Mouse (Mus musculus) neural tube, embryonic 12.5 days (tissue): ENCODE measurements at regions not wholly inside any gene's neighbourhood (a gene's known extent, or its start where the extent isn't known, plus 50 kb on each side); places are given as distances from the start of the nearest gene placed in this dataset.
A peak's percentile ranks its signal among the peaks of the same experiment; 100 is the strongest.
"Not testable (repeated sequence)": the region's sequence is repeated elsewhere in the genome, so short reads cannot be mapped to it uniquely, and the experiment has no call there.

Source experiments
- ATAC-seq: fragments of 200-750 bp; cut with Nextera tagmentation; 2 replicates; pipeline ENCODE4 v1.8.0; 2017; ENCODE audit warnings: low read depth, mild to moderate bottlenecking, moderate TSS enrichment, moderate library complexity; ENCODE audit not compliant: low FRiP score
- H3K27ac ChIP-seq: fragments of 300-500 bp; sonication (generic); 2 replicates; pipeline ENCODE4 v1.5.1; 2016
- H3K27me3 ChIP-seq: fragments of 300-500 bp; sonication (generic); replicated peaks from 2 replicates; pipeline ENCODE4 v1.6.1; 2016; ENCODE audit warnings: mild to moderate bottlenecking
- H3K36me3 ChIP-seq: fragments of 300-500 bp; sonication (generic); 2 replicates; pipeline ENCODE4 v1.6.1; 2016; ENCODE audit warnings: mild to moderate bottlenecking
- H3K4me1 ChIP-seq: fragments of 300-500 bp; sonication (generic); 2 replicates; pipeline ENCODE4 v1.6.1; 2016
- H3K4me2 ChIP-seq: fragments of 300-500 bp; sonication (generic); replicated peaks from 2 replicates; pipeline ENCODE4 v1.6.1; 2016; ENCODE audit warnings: mild to moderate bottlenecking
- H3K4me3 ChIP-seq: fragments of 300-500 bp; sonication (generic); 2 replicates; pipeline ENCODE4 v1.5.1; 2016
- H3K9ac ChIP-seq: fragments of 300-500 bp; sonication (generic); 2 replicates; pipeline ENCODE4 v1.6.1; 2016; ENCODE audit warnings: mild to moderate bottlenecking
- H3K9me3 ChIP-seq: fragments of 300-500 bp; sonication (generic); 2 replicates; pipeline ENCODE4 v1.6.1; 2016; ENCODE audit warnings: mild to moderate bottlenecking
- WGBS: fragments of 180-500 bp; shearing (Covaris S2); methylation state at CpG from one replicate; pipeline ENCODE4 v1.1.7; 2016; 5-methylcytosine and 5-hydroxymethylcytosine counted together

- WGBS: 2% methylated on average over 1 of the region's 1 CpGs
- H3K4me3 ChIP-seq, H3K27ac ChIP-seq, H3K36me3 ChIP-seq, H3K9me3 ChIP-seq, H3K4me1 ChIP-seq, ATAC-seq, H3K27me3 ChIP-seq, H3K4me2 ChIP-seq, H3K9ac ChIP-seq: not testable (repeated sequence)
These were observed 175.6 kb downstream of the Map1s start for GRCm38 (mm10) chr8:71081291-71081690.

GRCm38 (mm10) chr8:71127131-71127530 lies 145.4 kb upstream of the Myo9b start:
- WGBS: 60% methylated on average over 2 of the region's 2 CpGs
- not testable (repeated sequence) for H3K4me1 ChIP-seq, H3K9me3 ChIP-seq, H3K4me3 ChIP-seq, ATAC-seq, H3K36me3 ChIP-seq, H3K4me2 ChIP-seq, H3K27me3 ChIP-seq, H3K27ac ChIP-seq, H3K9ac ChIP-seq

GRCm38 (mm10) chr8:71130411-71131261 lies 141.9 kb upstream of the Myo9b start:
- Histone ChIP-seq H3K9me3 (no peaks in the 10 kb centered on the region), H3K4me3 (no peak overlapping the region), H3K27ac (no peak overlapping the region), H3K36me3 (no peaks in the 10 kb centered on the region), H3K9ac (no peak overlapping the region), H3K27me3 (no peaks in the 10 kb centered on the region), H3K4me1 (no peaks in the 10 kb centered on the region), H3K4me2 (no peak overlapping the region)
- ATAC-seq: peak; percentile 58; the same call in 1 of the 2 replicates
- 60% methylated on average over 4 of the region's 4 CpGs for WGBS

GRCm38 (mm10) chr8:71131327-71132089 lies 141.0 kb upstream of the Myo9b start:
- H3K4me2 ChIP-seq: no peak overlapping the region
- ATAC-seq: peak; percentile 38; the same call in 1 of the 2 replicates
- H3K36me3 ChIP-seq: no peaks in the 10 kb centered on the region
- no peak overlapping the region for H3K4me3 ChIP-seq
- H3K4me1 ChIP-seq: no peaks in the 10 kb centered on the region
- no peak overlapping the region for H3K9ac ChIP-seq
- no peak overlapping the region for H3K27ac ChIP-seq
- no peaks in the 10 kb centered on the region for H3K27me3 ChIP-seq
- H3K9me3 ChIP-seq: no peaks in the 10 kb centered on the region
- WGBS: 90% methylated on average over 4 of the region's 4 CpGs

- H3K9ac ChIP-seq, H3K36me3 ChIP-seq, H3K4me2 ChIP-seq, ATAC-seq, H3K4me1 ChIP-seq, H3K9me3 ChIP-seq, H3K27me3 ChIP-seq, H3K4me3 ChIP-seq, H3K27ac ChIP-seq: not testable (repeated sequence)
- WGBS: 66% methylated on average over 1 of the region's 1 CpGs
These were observed 139.6 kb upstream of the Myo9b start for GRCm38 (mm10) chr8:71132898-71133297.

GRCm38 (mm10) chr8:71137131-71137530 lies 135.4 kb upstream of the Myo9b start:
- not testable (repeated sequence) for H3K27ac ChIP-seq, H3K4me2 ChIP-seq, H3K4me3 ChIP-seq, ATAC-seq, H3K9me3 ChIP-seq, H3K36me3 ChIP-seq, H3K27me3 ChIP-seq, H3K9ac ChIP-seq, H3K4me1 ChIP-seq
- WGBS: 95% methylated on average over 3 of the region's 3 CpGs

- WGBS: 74% methylated on average over 3 of the region's 3 CpGs
- not testable (repeated sequence) for H3K9me3 ChIP-seq, H3K27ac ChIP-seq, ATAC-seq, H3K4me2 ChIP-seq, H3K27me3 ChIP-seq, H3K36me3 ChIP-seq, H3K4me3 ChIP-seq, H3K9ac ChIP-seq, H3K4me1 ChIP-seq
These were observed 130.0 kb upstream of the Myo9b start for GRCm38 (mm10) chr8:71142373-71142973.

- not testable (repeated sequence) for H3K9me3 ChIP-seq, H3K4me3 ChIP-seq, H3K36me3 ChIP-seq, H3K27me3 ChIP-seq, H3K9ac ChIP-seq, H3K4me2 ChIP-seq, H3K27ac ChIP-seq, H3K4me1 ChIP-seq
- WGBS: 69% methylated on average over 3 of the region's 3 CpGs
- ATAC-seq: peak; percentile 33; the same call in 1 of the 2 replicates
These were observed 100.9 kb upstream of the Myo9b start for GRCm38 (mm10) chr8:71171478-71172210.

GRCm38 (mm10) chr8:71192939-71193338 lies 79.6 kb upstream of the Myo9b start:
- H3K4me1 ChIP-seq, H3K9me3 ChIP-seq, H3K27ac ChIP-seq, H3K4me3 ChIP-seq, H3K27me3 ChIP-seq, H3K9ac ChIP-seq, ATAC-seq, H3K36me3 ChIP-seq, H3K4me2 ChIP-seq: not testable (repeated sequence)
- 74% methylated on average over 1 of the region's 1 CpGs for WGBS

GRCm38 (mm10) chr8:71195006-71195722 lies 77.3 kb upstream of the Myo9b start:
- ATAC-seq, H3K27ac ChIP-seq, H3K4me3 ChIP-seq, H3K36me3 ChIP-seq, H3K27me3 ChIP-seq, H3K4me1 ChIP-seq, H3K9ac ChIP-seq, H3K9me3 ChIP-seq, H3K4me2 ChIP-seq: not testable (repeated sequence)
- WGBS: 73% methylated on average over 9 of the region's 9 CpGs
